Mouse (Mus musculus): ENCODE results near the gene Bscl2.
"Not testable (repeated sequence)": the region's sequence is repeated elsewhere in the genome, so short reads cannot be mapped to it uniquely, and the experiment has no call there.

GRCm38 (mm10) chr19:8870381-8870780, 33.1 kb downstream of the Bscl2 start:
- not testable (repeated sequence) for TF ChIP-seq CTCF, EP300 (IDR thresholded peaks at IDR 0.05; ENCODE audit: low read depth)

Data from liver, embryonic 14.5 days (tissue).